Mouse (Mus musculus) CH12.LX (cell line): ENCODE data around the gene Plcb3. TPM values are rescaled to one million over a fixed set of nuclear protein-coding genes. Genes with fewer than 3 reads are reported as not detected.

ENCODE experiments used
- DNase-seq: peaks from one replicate; pipeline ENCODE4 v3.0.0-alpha.2; 2013; ENCODE audit errors: extremely low read depth
- H3K27ac ChIP-seq: 2 replicates; pipeline ENCODE4 v1.5.1; 2012; ENCODE audit warnings: low read depth, mild to moderate bottlenecking, control low read depth, moderate library complexity; ENCODE audit not compliant: insufficient read depth
- H3K27me3 ChIP-seq: replicated peaks from 2 replicates; pipeline ENCODE3; 2012; ENCODE audit warnings: inconsistent platforms
- H3K36me3 ChIP-seq, 2 experiments: replicated peaks in 1 of 2; 2 replicates each; pipeline versions ENCODE3 to v1.6.1; 2012; ENCODE audit warnings: inconsistent platforms in 1 of 2, low read length in 1 of 2, mild to moderate bottlenecking in 1 of 2, mixed read lengths in 1 of 2, moderate library complexity in 1 of 2; ENCODE audit not compliant: control insufficient read depth in 1 of 2, insufficient read depth in 1 of 2
- H3K4me1 ChIP-seq, 2 experiments: 2 replicates each; pipeline ENCODE4 v1.6.1; 2012; ENCODE audit warnings: inconsistent platforms in 1 of 2, moderate library complexity in 1 of 2; ENCODE audit not compliant: insufficient read depth in 2 of 2, control insufficient read depth in 1 of 2
- H3K4me2 ChIP-seq: 2 replicates; pipeline ENCODE4 v1.6.1; 2012; ENCODE audit warnings: low read depth, mild to moderate bottlenecking, control low read depth; ENCODE audit not compliant: poor library complexity, insufficient read depth, severe bottlenecking
- H3K4me3 ChIP-seq, 3 experiments: fragments of 150-350 bp in 1 of 3; sonication (generic) in 1 of 3; replicated peaks in 1 of 3; 2 replicates each; pipeline versions ENCODE3 to v1.5.1; 2011 to 2012; ENCODE audit warnings: low read depth in 2 of 3, low read length in 2 of 3, mild to moderate bottlenecking in 2 of 3, moderate library complexity in 2 of 3, control low read depth in 1 of 3, improper control_type of control experiment in 1 of 3, inconsistent platforms in 1 of 3, mixed read lengths in 1 of 3; ENCODE audit not compliant: poor library complexity in 1 of 3
- H3K79me2 ChIP-seq: replicated peaks from 2 replicates; pipeline ENCODE4 v1.6.1; 2012; ENCODE audit warnings: mild to moderate bottlenecking, moderate library complexity; ENCODE audit not compliant: control insufficient read depth, poor library complexity, insufficient read depth, severe bottlenecking; ENCODE audit errors: extremely low read depth
- H3K9ac ChIP-seq: 2 replicates; pipeline ENCODE4 v1.6.1; 2012; ENCODE audit warnings: low read depth, mild to moderate bottlenecking, control low read depth, moderate library complexity; ENCODE audit not compliant: insufficient read depth
- H3K9me3 ChIP-seq: replicated peaks from 2 replicates; pipeline ENCODE3; 2012; ENCODE audit warnings: low read length, inconsistent platforms, mixed read lengths
- BHLHE40 ChIP-seq: IDR thresholded peaks from 2 replicates; pipeline ENCODE4 v1.6.1; 2011; ENCODE audit warnings: mild to moderate bottlenecking, low read depth, low read length, improper control_type of control experiment
- CHD2 ChIP-seq: IDR thresholded peaks from 2 replicates; pipeline ENCODE4 v1.6.1; 2011; ENCODE audit warnings: low read length, improper control_type of control experiment
- CTCF ChIP-seq, 2 experiments: IDR thresholded peaks in 1 of 2; conservative IDR thresholded peaks in 1 of 2; 2 replicates each; pipeline ENCODE4 v1.5.1; 2011 to 2012; ENCODE audit warnings: low read depth in 2 of 2, low read length in 2 of 2, improper control_type of control experiment in 1 of 2, inconsistent platforms in 1 of 2, mild to moderate bottlenecking in 1 of 2, moderate library complexity in 1 of 2
- E2F4 ChIP-seq: IDR thresholded peaks from 2 replicates; pipeline ENCODE4 v1.6.1; 2011; ENCODE audit warnings: low read depth, low read length, improper control_type of control experiment; ENCODE audit not compliant: insufficient replicate concordance
- ELF1 ChIP-seq: IDR thresholded peaks from 2 replicates; pipeline ENCODE4 v1.6.1; 2014; ENCODE audit warnings: low read depth, mild to moderate bottlenecking, inconsistent platforms, low read length, improper control_type of control experiment
- EP300 ChIP-seq: IDR thresholded peaks from 2 replicates; pipeline ENCODE4 v1.6.1; 2011; ENCODE audit warnings: low read length, improper control_type of control experiment
- ETS1 ChIP-seq: conservative IDR thresholded peaks from 2 replicates; pipeline ENCODE4 v1.6.1; 2012; ENCODE audit warnings: low read depth, mild to moderate bottlenecking, inconsistent platforms, low read length, improper control_type of control experiment, moderate library complexity
- GABPA ChIP-seq: IDR thresholded peaks from 2 replicates; pipeline ENCODE4 v1.6.1; 2012; ENCODE audit warnings: low read depth, low read length, improper control_type of control experiment, inconsistent platforms; ENCODE audit not compliant: insufficient replicate concordance
- IRF4 ChIP-seq: IDR thresholded peaks from 2 replicates; pipeline ENCODE4 v1.6.1; 2014; ENCODE audit warnings: low read depth, mild to moderate bottlenecking, inconsistent platforms, low read length, improper control_type of control experiment
- JUND ChIP-seq: conservative IDR thresholded peaks from 2 replicates; pipeline ENCODE4 v1.6.1; 2011; ENCODE audit warnings: low read depth, low read length, improper control_type of control experiment
- KAT2A ChIP-seq: IDR thresholded peaks from 2 replicates; pipeline ENCODE4 v1.6.1; 2012; ENCODE audit warnings: low read length, improper control_type of control experiment, inconsistent platforms; ENCODE audit not compliant: insufficient replicate concordance
- MAX ChIP-seq: IDR thresholded peaks from 2 replicates; pipeline ENCODE4 v1.6.1; 2011; ENCODE audit warnings: low read length, improper control_type of control experiment
- MAZ ChIP-seq: IDR thresholded peaks from 2 replicates; pipeline ENCODE4 v1.6.1; 2012; ENCODE audit warnings: low read depth, mild to moderate bottlenecking, inconsistent platforms, low read length, improper control_type of control experiment, moderate library complexity
- MEF2A ChIP-seq: IDR thresholded peaks from 2 replicates; pipeline ENCODE4 v1.6.1; 2014; ENCODE audit warnings: low read depth, mild to moderate bottlenecking, inconsistent platforms, low read length, improper control_type of control experiment, borderline replicate concordance
- MXI1 ChIP-seq: IDR thresholded peaks from 2 replicates; pipeline ENCODE4 v1.6.1; 2011; ENCODE audit warnings: mild to moderate bottlenecking, low read depth, low read length, improper control_type of control experiment
- MYC ChIP-seq: IDR thresholded peaks from 2 replicates; pipeline ENCODE4 v1.6.1; 2011; ENCODE audit warnings: low read depth, mild to moderate bottlenecking, improper control_type of control experiment, low read length
- NELFE ChIP-seq: IDR thresholded peaks from 2 replicates; pipeline ENCODE4 v1.6.1; 2011; ENCODE audit warnings: low read depth, low read length, improper control_type of control experiment
- NRF1 ChIP-seq: IDR thresholded peaks from 2 replicates; pipeline ENCODE4 v1.6.1; 2014; ENCODE audit warnings: low read depth, mild to moderate bottlenecking, inconsistent platforms, low read length, improper control_type of control experiment, moderate library complexity
- PAX5 ChIP-seq: IDR thresholded peaks from 2 replicates; pipeline ENCODE4 v1.6.1; 2012; ENCODE audit warnings: low read length, inconsistent platforms, mixed read lengths
- POLR2A ChIP-seq: IDR thresholded peaks from 2 replicates; pipeline ENCODE4 v1.6.1; 2011; ENCODE audit warnings: low read depth, mild to moderate bottlenecking, improper control_type of control experiment, low read length
- RAD21 ChIP-seq: IDR thresholded peaks from 2 replicates; pipeline ENCODE4 v1.6.1; 2011; ENCODE audit warnings: low read depth, mild to moderate bottlenecking, low read length, improper control_type of control experiment, moderate library complexity
- SMC3 ChIP-seq: IDR thresholded peaks from 2 replicates; pipeline ENCODE4 v1.6.1; 2011; ENCODE audit warnings: low read depth, low read length, improper control_type of control experiment
- USF1 ChIP-seq: IDR thresholded peaks from 2 replicates; pipeline ENCODE4 v1.6.1; 2014; ENCODE audit warnings: low read depth, mild to moderate bottlenecking, inconsistent platforms, low read length, improper control_type of control experiment
- USF2 ChIP-seq: conservative IDR thresholded peaks from 2 replicates; pipeline ENCODE4 v1.6.1; 2011; ENCODE audit warnings: low read depth, low read length, improper control_type of control experiment
- ZC3H11A ChIP-seq: IDR thresholded peaks from 2 replicates; pipeline ENCODE4 v1.6.1; 2012; ENCODE audit warnings: low read depth, mild to moderate bottlenecking, inconsistent platforms, low read length, improper control_type of control experiment
- ZKSCAN1 ChIP-seq: IDR thresholded peaks from 2 replicates; pipeline ENCODE4 v1.6.1; 2012; ENCODE audit warnings: low read depth, inconsistent platforms, low read length, improper control_type of control experiment, borderline replicate concordance
- ZMIZ1 ChIP-seq: IDR thresholded peaks from 2 replicates; pipeline ENCODE4 v1.6.1; 2012; ENCODE audit warnings: low read depth, mild to moderate bottlenecking, inconsistent platforms, low read length, improper control_type of control experiment
- ZNF384 ChIP-seq: IDR thresholded peaks from 2 replicates; pipeline ENCODE4 v1.6.1; 2012; ENCODE audit warnings: low read depth, low read length, improper control_type of control experiment, inconsistent platforms
- dilution Hi-C: fragments of 300-500 bp; cut with MboI; formaldehyde crosslinking; loops from 2 replicates; pipeline ENCODE4 v1.14.3; 2020; ENCODE audit warnings: low sequenced_read_pairs; ENCODE audit not compliant: extremely low pct_unique_long_range_greater_than_20kb, extremely low pct_ligation_motif_present
- in situ Hi-C: fragments of 300-500 bp; cut with MboI; formaldehyde crosslinking; loops from 3 replicates; pipeline ENCODE4 v1.14.3; 2019; ENCODE audit warnings: low sequenced_read_pairs, low pct_ligation_motif_present, low pct_unique_long_range_greater_than_20kb, mixed read lengths
- polyA plus RNA-seq: library from polyadenylated mRNA; unstranded; fragments of >175 nt; gene quantifications from 2 replicates; pipeline ENCODE4 v1.2.1, GENCODE M21; 2012; ENCODE audit warnings: low read depth; ENCODE audit not compliant: insufficient read length
- total RNA-seq, 2 experiments: library from RNA; depleted of rRNA; stranded (reverse); fragments of 300-350 nt in 1 of 2; fragments of >200 nt in 1 of 2; gene quantifications; 2 replicates each; pipeline ENCODE4 v1.2.3; 2012 to 2014

Plcb3 gene
- total and polyA plus RNA-seq, 3 experiments: 4.1 to 8.2 (median 7.5) TPM

- Histone ChIP-seq H3K36me3 (peaks cover 27 to 66% of the 10 kb centered on the region in 2 experiments), H3K27me3 (no peaks in the 10 kb centered on the region), H3K79me2 (no peaks in the 10 kb centered on the region), H3K4me3 (no peak overlapping the region), H3K9me3 (no peaks in the 10 kb centered on the region), H3K9ac (no peak overlapping the region), H3K27ac (no peak overlapping the region), H3K4me2 (no peak overlapping the region), H3K4me1 (peaks cover 4 to 10% of the 10 kb centered on the region in 2 experiments; a peak in 3 of 4 replicates)
- dilution Hi-C loops: no loop called here
- in situ Hi-C loops: no loop called here
- TF ChIP-seq NRF1: no peak
- no peak for TF ChIP-seq POLR2A
- TF ChIP-seq MEF2A: no peak
- TF ChIP-seq BHLHE40: no peak
- no peak for TF ChIP-seq IRF4
- no peak for TF ChIP-seq GABPA
- TF ChIP-seq RAD21: no peak
- TF ChIP-seq JUND: no peak
- no peak for TF ChIP-seq E2F4
- no peak for TF ChIP-seq USF1
- no peak for TF ChIP-seq NELFE
- no peak for TF ChIP-seq SMC3
- no peak for TF ChIP-seq MXI1
- TF ChIP-seq ZC3H11A: no peak
- TF ChIP-seq USF2: no peak
- no peak for TF ChIP-seq ETS1
- no peak for DNase-seq
These were observed 36.2 kb upstream of the Plcb3 start for GRCm38 (mm10) chr19:7012426-7012825.

DNA sequence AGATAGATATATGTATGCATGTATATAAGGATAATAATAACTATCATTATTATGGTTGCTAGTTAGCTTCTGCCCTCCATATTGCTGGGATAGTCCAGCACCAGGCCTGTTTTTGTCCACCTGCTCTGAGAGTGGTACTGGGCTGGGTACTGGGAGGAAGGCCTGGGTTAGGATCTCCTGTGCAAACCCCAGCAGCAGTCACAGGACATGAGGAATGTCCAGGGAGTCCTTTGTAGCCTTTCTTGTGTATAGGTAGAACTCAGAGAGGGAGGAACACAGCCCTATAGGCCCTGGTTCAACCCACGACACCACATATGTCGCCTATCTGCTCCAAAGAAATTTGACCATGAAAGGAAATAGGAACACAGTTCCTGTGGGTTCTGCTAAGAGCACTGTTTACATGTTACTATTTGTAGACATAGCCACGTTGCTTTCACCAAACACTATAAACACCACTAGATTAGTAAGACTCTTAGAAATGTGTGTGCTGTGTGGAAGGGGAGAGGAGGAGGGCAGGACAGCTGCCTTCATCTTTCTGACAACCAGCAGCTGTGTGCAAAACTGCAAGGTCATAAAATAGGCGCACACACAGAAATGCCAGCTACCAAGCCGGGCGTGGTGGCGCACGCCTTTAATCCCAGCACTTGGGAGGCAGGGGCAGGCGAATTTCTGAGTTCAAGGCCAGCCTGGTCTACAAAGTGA, 30.8 kb upstream of the Plcb3 start:
- Histone ChIP-seq H3K4me3 (no peak overlapping the region), H3K79me2 (no peaks in the 10 kb centered on the region), H3K4me2 (no peak overlapping the region), H3K4me1 (no peaks in the 10 kb centered on the region), H3K9me3 (no peaks in the 10 kb centered on the region), H3K9ac (no peak overlapping the region), H3K27me3 (no peaks in the 10 kb centered on the region)
- dilution Hi-C loops: no loop called here
- TF ChIP-seq ELF1 (no peak), ZMIZ1 (no peak), KAT2A (no peak), GABPA (no peak), ZKSCAN1 (no peak), EP300 (no peak), USF2 (no peak), MAZ (no peak), CHD2 (no peak), CTCF (conservative IDR thresholded peaks at IDR 0.05 in 1 of 2, IDR thresholded peaks at IDR 0.05 in 1 of 2; ENCODE audit: low read depth in 2 of 2, low read length in 2 of 2) (no peak), ZNF384 (no peak), SMC3 (no peak), MYC (no peak), MAX (no peak), PAX5 (no peak), POLR2A (no peak), NELFE (no peak), RAD21 (no peak), USF1 (no peak)
- TF ChIP-seq, all 38 proteins: peak for 0
- in situ Hi-C loops: no loop called here
- no peak for DNase-seq
- Histone ChIP-seq H3K36me3 (peaks cover 24 to 66% of the 10 kb centered on the region in 2 experiments), H3K27ac (no peak overlapping the region)
